Mouse (Mus musculus): ENCODE measurements around the gene Reck.

Reck gene

DNA sequence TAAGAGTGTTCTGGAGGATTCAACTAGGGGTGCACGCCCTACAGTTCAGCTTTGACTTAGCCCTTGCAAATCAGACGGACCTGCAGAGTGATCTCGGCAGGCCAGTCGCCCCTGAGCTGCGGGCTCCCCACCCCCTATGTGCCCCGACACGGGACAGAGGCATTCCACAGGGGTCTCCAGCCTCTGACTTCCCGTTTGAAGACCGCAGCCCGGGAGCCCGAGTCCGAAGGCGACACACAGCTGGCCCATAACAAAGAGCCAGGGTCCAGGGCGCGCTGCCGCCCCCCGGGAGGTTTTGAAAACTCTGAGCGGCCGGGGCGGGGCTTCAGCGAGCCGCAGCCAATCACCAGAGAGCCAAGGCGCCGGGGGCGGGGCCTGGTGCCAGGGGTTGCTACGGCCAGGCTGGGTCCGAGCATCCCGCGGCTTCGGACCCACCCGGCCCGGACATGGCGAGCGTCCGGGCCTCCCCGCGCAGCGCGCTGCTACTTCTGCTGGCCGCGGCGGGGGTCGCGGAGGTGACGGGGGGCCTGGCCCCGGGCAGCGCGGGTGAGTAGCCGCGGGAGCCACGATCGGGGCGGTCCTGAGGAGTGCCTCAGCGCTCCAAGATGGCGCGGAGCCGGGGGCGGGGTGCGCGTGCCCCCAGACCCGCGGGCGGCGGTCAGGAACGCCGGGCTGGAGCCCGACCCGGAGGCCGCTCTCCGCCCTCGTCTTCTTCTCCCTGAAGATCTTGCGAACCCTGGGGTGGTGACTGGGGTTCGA, at the start of gene Reck:
Gene Reck, plus strand, starts transcription at position 371 of the 759 bp plus-strand sequence.
- in situ Hi-C loops (cut with MboI; ENCODE audit: unreplicated experiment in 2 of 2) = no loop called here

DNA sequence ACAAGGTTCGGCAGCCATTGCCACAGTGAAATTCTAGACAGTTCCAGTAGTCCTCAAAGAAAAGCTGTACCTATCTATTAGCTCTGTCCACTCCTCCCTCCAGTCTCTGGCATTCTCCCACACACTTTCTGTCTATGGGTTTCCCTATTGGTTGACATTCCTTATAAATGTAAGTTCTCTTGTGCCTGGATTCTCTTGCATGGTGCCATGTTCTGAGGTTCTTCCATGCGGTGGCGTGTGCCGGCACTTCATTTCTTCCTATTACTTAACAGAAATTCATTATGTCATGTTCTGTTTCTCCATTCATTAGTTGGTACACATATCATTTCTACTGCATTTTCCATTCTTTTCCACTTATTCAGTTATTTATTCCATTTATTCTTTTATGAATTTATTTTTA, 46.5 kb upstream of the Reck start:
- in situ Hi-C loops (cut with MboI; ENCODE audit: unreplicated experiment in 2 of 2) = no loop called here

DNA sequence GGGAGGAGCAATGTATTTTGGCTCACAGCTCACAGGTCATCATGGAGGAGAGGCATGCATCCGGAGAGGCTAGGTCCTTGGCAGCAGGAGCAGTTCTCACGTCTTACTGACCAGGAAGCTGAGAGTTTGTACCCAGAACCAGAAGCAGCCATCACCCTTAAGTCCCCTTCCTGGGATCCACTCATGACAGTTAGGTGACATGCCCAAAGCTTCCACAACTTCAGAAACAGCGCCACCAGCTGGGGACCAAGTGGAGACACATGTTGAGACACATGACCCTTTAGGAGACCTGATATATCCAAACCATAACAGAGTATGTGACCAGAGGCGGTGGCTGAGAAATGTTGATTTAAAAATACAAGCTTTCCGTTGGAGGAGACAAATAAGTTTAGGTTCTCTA, 43.3 kb upstream of the Reck start:
- in situ Hi-C loops (cut with MboI; ENCODE audit: unreplicated experiment in 2 of 2) = no loop called here

DNA sequence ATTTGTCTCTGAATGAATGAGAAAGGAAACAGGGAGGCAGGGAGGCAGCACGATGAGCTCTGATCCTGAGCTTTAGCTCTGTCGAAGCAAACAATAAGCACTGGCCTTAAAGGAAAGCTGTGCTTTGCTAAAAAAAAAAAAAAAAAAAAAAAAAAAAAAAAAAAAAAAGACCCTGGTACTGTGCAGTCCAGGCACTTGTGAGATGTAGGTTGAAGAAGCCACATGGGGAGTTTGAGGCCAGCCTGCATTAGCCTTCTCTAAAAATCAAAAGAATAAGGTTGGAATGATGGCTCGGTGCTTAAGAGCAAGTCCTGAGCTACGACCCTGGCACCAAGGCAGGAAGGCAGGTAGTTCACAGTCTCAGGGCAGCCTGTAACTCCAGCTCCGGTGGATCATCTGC, 41.6 kb upstream of the Reck start:
- in situ Hi-C loops (cut with MboI; ENCODE audit: unreplicated experiment in 2 of 2) = no loop called here

DNA sequence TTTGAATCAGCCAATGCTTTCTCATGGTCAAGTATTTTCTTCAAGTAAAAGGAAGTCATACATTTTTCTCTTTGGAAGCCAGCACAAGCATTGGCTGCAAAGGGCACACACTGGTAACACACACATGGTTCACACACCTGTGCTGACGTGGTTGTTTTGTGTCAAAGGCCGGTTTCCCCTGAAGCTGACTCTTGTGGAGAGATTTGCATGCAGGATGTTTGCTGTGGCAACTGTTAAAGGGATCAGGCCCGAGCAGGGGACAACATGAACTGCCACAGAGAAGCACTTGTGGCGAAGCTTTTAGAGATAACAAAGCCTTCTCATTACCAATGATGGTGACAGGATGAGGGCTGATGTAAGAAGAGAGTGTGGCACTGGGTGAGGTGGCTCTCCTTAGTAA, 40.6 kb upstream of the Reck start:
- in situ Hi-C loops (cut with MboI; ENCODE audit: unreplicated experiment in 2 of 2) = no loop called here

- in situ Hi-C loops (cut with MboI; ENCODE audit: unreplicated experiment in 2 of 2) = no loop called here
Observed at GRCm38 (mm10) chr4:43838326-43838725, 37.0 kb upstream of the Reck start.

- in situ Hi-C loops (cut with MboI; ENCODE audit: unreplicated experiment in 2 of 2) = no loop called here
Observed at GRCm38 (mm10) chr4:43840101-43840500, 35.2 kb upstream of the Reck start, which contains the start of gene Olfr157. TSS of gene Olfr157 (minus strand) at chr4:43840201.

- in situ Hi-C loops (cut with MboI; ENCODE audit: unreplicated experiment in 2 of 2) = loop anchor here (10.0 to 25.0 kb wide), 4 partner anchors 239 to 776 kb away; no protein-coding TSS in a partner anchor
Observed at GRCm38 (mm10) chr4:43851265-43851664, 24.1 kb upstream of the Reck start, which contains the start of gene Olfr155. TSS of gene Olfr155 (plus strand) at chr4:43851565.

- in situ Hi-C loops (cut with MboI; ENCODE audit: unreplicated experiment in 2 of 2) = loop anchor here (10.0 to 25.0 kb wide), 4 partner anchors 242 to 779 kb away; no protein-coding TSS in a partner anchor
Observed at GRCm38 (mm10) chr4:43854101-43854500, 21.2 kb upstream of the Reck start.

GRCm38 (mm10) chr4:43859886-43860285, 15.4 kb upstream of the Reck start:
- in situ Hi-C loops (cut with MboI; ENCODE audit: unreplicated experiment in 2 of 2) = loop anchor here (5.0 to 25.0 kb wide), 6 partner anchors 113 to 785 kb away; partner anchors contain the start of gene Fam166b (in 1 of the 2)

DNA sequence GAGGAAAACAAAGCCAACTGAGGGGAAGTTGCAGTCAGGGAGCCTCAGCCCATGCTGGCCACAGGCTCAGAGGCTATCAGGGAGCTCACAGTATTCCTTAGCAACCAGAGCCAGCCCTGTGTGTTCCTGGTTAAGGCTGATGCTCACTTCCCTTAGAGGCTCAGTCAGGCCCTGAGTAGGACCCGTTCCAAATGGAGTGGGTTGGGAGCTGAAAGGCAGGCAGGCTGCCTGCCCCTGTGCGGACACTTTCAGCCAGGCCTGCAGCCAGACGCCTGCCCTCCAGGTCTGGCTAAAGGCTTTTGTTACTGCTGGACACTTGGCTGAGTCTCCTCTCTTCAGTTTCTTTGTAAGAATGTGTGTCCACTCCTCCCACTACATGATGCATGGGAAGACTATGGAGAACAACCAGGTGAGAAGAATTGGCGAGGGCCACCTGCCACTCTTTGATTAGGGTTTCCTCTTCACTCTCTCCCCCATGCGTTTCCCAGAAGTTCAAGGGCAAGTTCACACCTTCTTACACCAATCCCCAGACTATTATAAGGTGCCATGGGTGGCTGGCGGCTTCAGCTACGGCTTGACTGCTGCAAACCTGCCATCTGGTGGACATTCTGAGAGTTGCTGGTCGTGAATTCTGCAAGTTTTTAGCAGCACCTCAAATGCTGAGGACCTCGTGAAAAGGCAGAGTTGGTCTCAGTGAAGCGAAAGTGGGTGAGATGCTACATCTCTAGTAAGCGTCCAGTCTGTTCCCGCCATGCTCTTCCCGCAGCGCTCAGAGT, 14.4 kb upstream of the Reck start:
- in situ Hi-C loops (cut with MboI; ENCODE audit: unreplicated experiment in 2 of 2) = loop anchor here (10.0 to 25.0 kb wide), 4 partner anchors 249 to 449 kb away; partner anchors contain the start of gene Fam166b (in 1 of the 2)

DNA sequence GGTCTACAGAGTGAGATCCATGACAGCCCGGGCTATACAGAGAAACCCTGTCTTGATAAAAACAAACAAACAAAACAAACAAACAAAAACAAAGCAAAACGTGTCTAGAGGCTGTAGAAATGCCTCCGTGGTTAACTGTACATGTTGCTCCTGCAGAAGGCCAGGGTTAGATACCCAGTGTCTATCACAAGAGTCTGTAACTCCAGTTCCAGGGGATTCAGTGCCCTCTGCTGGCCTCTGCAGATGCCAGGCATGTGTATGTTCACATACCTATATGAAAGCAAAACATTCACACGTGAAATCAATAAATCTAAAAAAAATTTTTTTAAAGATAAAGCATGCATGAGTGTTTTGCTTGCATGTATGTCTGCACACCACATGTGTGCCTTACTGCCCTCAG, 12.0 kb upstream of the Reck start:
- in situ Hi-C loops (cut with MboI; ENCODE audit: unreplicated experiment in 2 of 2) = loop anchor here (10.0 to 25.0 kb wide), 4 partner anchors 251 to 451 kb away; partner anchors contain the start of gene Fam166b (in 1 of the 2)

- in situ Hi-C loops (cut with MboI; ENCODE audit: unreplicated experiment in 2 of 2) = loop anchor here (10.0 to 25.0 kb wide), 4 partner anchors 258 to 458 kb away; partner anchors contain the start of gene Fam166b (in 1 of the 2)
Observed at GRCm38 (mm10) chr4:43869821-43870220, 5.5 kb upstream of the Reck start.

DNA sequence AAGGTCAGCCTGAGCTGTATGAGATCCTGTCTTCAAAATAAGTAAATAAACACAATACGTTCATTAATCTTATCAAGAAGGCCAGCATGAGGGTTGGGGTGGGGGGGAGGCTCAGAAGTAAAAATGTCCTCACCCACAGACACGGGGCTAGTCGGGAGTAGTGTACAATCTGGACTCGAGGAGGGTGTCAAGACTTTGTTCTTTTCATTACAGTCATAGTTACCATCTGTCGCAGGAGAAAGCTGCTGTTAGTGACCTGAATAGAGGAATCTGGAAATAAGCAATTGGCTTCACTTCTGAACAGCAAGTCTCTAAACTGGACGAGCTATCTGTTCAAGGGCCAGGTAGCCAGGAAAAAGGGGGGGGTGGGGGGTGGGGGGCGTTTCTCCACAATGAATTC, 829 bp upstream of the Reck start:
- in situ Hi-C loops (cut with MboI; ENCODE audit: unreplicated experiment in 2 of 2) = loop anchor here (25.0 kb wide), 3 partner anchors 262 to 462 kb away; no protein-coding TSS in a partner anchor

DNA sequence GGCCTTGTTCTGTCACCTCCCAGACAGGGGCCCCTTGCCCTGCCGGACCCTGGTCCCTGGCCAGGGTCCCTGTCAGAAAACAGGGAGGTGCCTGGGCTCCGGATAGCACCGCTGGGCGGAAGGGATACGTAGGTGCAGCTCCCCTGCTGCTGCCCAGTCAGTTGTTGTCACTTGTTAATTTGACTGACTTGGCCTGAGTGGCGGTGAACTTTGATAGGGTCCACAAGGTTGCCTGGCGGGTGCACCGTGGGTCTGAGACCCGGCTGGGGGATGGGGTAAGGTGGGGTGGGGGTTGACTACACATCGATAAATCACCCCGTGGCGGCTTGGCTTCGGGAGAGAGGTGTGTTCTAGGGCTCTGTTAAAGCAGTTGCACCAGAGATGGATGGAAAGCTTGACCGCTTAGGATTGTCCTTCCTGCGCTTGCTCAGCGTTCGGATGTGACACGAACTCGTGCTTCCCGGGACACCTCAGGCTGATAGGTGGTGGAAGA, 635 bp downstream of the Reck start:
- in situ Hi-C loops (cut with MboI; ENCODE audit: unreplicated experiment in 2 of 2) = no loop called here

DNA sequence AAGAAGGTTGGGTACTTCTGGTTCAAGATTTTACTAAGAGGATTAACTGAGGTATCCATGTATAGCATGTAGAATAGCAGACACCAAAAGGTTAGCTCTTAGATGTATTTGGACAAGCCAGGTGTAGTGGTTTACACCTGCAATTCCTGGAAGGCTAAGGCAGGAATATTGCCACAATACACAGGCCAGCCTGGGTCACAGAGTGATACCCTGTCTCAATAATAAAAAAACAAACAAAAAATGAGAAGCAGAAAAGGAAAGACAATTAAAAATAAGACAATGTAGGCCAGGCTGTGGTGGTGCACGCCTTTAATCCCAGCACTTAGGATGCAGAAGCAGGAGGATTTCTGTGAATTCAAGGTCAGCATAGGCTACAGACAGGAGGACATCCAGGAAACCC, 1.9 kb downstream of the Reck start:
- in situ Hi-C loops (cut with MboI; ENCODE audit: unreplicated experiment in 2 of 2) = no loop called here

- in situ Hi-C loops (cut with MboI; ENCODE audit: unreplicated experiment in 2 of 2) = no loop called here
Observed at GRCm38 (mm10) chr4:43878121-43878776, 2.9 kb downstream of the Reck start.

- in situ Hi-C loops (cut with MboI; ENCODE audit: unreplicated experiment in 2 of 2) = no loop called here
Observed at GRCm38 (mm10) chr4:43879566-43879965, 4.2 kb downstream of the Reck start.

DNA sequence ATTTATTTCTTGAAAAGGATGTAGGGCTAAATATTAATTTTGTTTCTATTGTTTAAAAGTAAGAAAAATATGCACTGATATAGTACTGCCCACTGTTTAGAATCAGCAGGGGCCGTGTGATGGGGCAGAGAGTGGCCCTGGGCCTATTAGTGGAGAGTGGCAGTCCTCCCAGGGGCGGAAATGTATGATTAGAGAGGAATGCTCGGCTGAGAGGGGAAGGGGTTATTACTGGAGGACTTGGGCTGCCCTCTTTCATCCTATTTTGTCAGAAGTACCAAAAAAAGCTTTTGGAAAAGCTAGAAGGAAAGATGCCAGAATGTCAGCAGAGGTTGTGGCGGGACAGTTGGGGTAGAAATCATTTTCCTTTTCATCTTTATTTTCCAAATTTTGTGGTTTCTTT, 8.9 kb downstream of the Reck start:
- in situ Hi-C loops (cut with MboI; ENCODE audit: unreplicated experiment in 2 of 2) = no loop called here

DNA sequence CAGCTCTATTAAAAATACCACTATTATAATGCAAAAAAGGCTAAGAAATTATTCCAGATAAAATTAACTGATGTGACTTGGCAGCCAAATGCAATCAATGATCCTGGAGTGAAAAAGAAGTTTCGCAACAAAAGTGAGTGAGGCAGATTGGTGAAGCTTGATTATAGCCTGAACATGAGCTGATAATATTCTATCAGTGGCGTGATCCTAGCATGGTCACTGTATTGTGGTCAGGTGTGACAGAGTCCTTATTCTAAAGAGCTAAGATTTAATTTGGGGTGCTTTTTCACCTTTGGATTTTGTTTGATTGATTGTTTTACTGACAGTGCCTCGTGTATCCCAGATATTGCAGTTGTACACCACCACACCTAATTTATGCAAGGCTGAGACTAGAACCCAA, 15.9 kb downstream of the Reck start:
- in situ Hi-C loops (cut with MboI; ENCODE audit: unreplicated experiment in 2 of 2) = no loop called here

Data from v-Abl transformed pro-B cells (cell line).